Mouse (Mus musculus) lung, embryonic 14.5 days (tissue): ENCODE data around the gene Tardbp. TPM values are rescaled to one million over a fixed set of nuclear protein-coding genes. Genes with fewer than 3 reads are reported as not detected.

ENCODE experiments used
- ATAC-seq: fragments of 200-750 bp; cut with Nextera tagmentation; 2 replicates; pipeline ENCODE4 v1.8.0; 2017; ENCODE audit warnings: mild to moderate bottlenecking, moderate TSS enrichment, moderate library complexity; ENCODE audit not compliant: insufficient read depth
- DNase-seq: peaks from one replicate; pipeline ENCODE4 v3.0.0-alpha.2; 2015
- H3K27ac ChIP-seq: fragments of 300-500 bp; sonication (generic); 2 replicates; pipeline ENCODE4 v1.5.1; 2014; ENCODE audit warnings: low read depth, mild to moderate bottlenecking, moderate library complexity
- H3K27me3 ChIP-seq: fragments of 300-500 bp; sonication (generic); 2 replicates; pipeline ENCODE4 v1.6.1; 2014; ENCODE audit warnings: low read length, control low read depth; ENCODE audit not compliant: insufficient read depth
- H3K36me3 ChIP-seq: fragments of 300-500 bp; sonication (generic); 2 replicates; pipeline ENCODE4 v1.6.1; 2014; ENCODE audit warnings: control low read depth; ENCODE audit not compliant: insufficient read depth
- H3K4me1 ChIP-seq: fragments of 300-500 bp; sonication (generic); 2 replicates; pipeline ENCODE4 v1.6.1; 2014; ENCODE audit warnings: antibody characterized with exemption, control low read depth; ENCODE audit not compliant: insufficient read depth
- H3K4me2 ChIP-seq: fragments of 300-500 bp; sonication (generic); 2 replicates; pipeline ENCODE4 v1.6.1; 2014; ENCODE audit warnings: mild to moderate bottlenecking
- H3K4me3 ChIP-seq: fragments of 300-500 bp; sonication (generic); 2 replicates; pipeline ENCODE4 v1.5.1; 2014; ENCODE audit warnings: low read depth, low read length
- H3K9ac ChIP-seq: fragments of 300-500 bp; sonication (generic); 2 replicates; pipeline ENCODE4 v1.6.1; 2014
- H3K9me3 ChIP-seq: fragments of 300-500 bp; sonication (generic); 2 replicates; pipeline ENCODE4 v1.6.1; 2016; ENCODE audit warnings: low read depth, low read length, control low read depth
- CTCF ChIP-seq: IDR thresholded peaks from 2 replicates; pipeline ENCODE4 v1.5.1; 2016; ENCODE audit warnings: antibody characterized with exemption, low read depth
- WGBS: fragments of 180-500 bp; shearing (Covaris S2); extraction: QIAGEN DNeasy Blood & Tissue Kit; methylation state at CpG from one replicate; pipeline ENCODE4 v1.1.7; 2014; 5-methylcytosine and 5-hydroxymethylcytosine counted together
- polyA plus RNA-seq: library from polyadenylated mRNA; unstranded; fragments of >200 nt; fragmentation: Nextera tagmentation; extraction: Ambion mirVana; gene quantifications from 2 replicates; pipeline ENCODE4 v1.2.1, GENCODE M21; 2014

Gene Tardbp
- polyA plus RNA-seq, 1 experiment from 2014 or later: 172 TPM

- no peak for ATAC-seq
- Histone ChIP-seq H3K4me3 (peak overlapping the region; percentile 100), H3K9ac (peak overlapping the region; percentile 23; the same call in 1 of the 2 replicates), H3K4me2 (peak overlapping the region; percentile 89), H3K27ac (no peak overlapping the region), H3K27me3 (no peaks in the 10 kb centered on the region), H3K9me3 (no peaks in the 10 kb centered on the region), H3K36me3 (peaks cover 51% of the 10 kb centered on the region), H3K4me1 (peaks cover 8% of the 10 kb centered on the region; the same call in 1 of the 2 replicates)
- WGBS: 78% methylated on average over 10 of the region's 10 CpGs
- TF ChIP-seq CTCF: no peak
- no peak for DNase-seq
Measured at GRCm38 (mm10) chr4:148625010-148625409, 1.8 kb downstream of the Tardbp start.

GRCm38 (mm10) chr4:148623609-148624008 is 3.2 kb downstream of the Tardbp start:
- ATAC-seq: no peak
- H3K27ac ChIP-seq: no peak overlapping the region
- H3K27me3 ChIP-seq: no peaks in the 10 kb centered on the region
- 82% methylated on average over 4 of the region's 4 CpGs for WGBS
- TF ChIP-seq CTCF: no peak
- H3K4me2 ChIP-seq: no peak overlapping the region
- H3K9me3 ChIP-seq: no peaks in the 10 kb centered on the region
- H3K9ac ChIP-seq: no peak overlapping the region
- H3K4me3 ChIP-seq: no peak overlapping the region
- H3K4me1 ChIP-seq: peaks cover 8% of the 10 kb centered on the region; the same call in 1 of the 2 replicates
- peaks cover 65% of the 10 kb centered on the region for H3K36me3 ChIP-seq
- DNase-seq: no peak

- WGBS: 92% methylated on average over 4 of the region's 4 CpGs
Measured at GRCm38 (mm10) chr4:148622485-148622884, 4.3 kb downstream of the Tardbp start.

GRCm38 (mm10) chr4:148620718-148621117 is 6.1 kb downstream of the Tardbp start:
- 86% methylated on average over 1 of the region's 1 CpGs for WGBS
- H3K9me3 ChIP-seq: no peaks in the 10 kb centered on the region
- H3K4me2 ChIP-seq: no peak overlapping the region
- peaks cover 89% of the 10 kb centered on the region for H3K36me3 ChIP-seq
- DNase-seq (no peak), ATAC-seq (no peak)
- H3K27me3 ChIP-seq: no peaks in the 10 kb centered on the region
- H3K4me3 ChIP-seq: no peak overlapping the region
- no peak for TF ChIP-seq CTCF
- H3K27ac ChIP-seq: no peak overlapping the region
- no peak overlapping the region for H3K9ac ChIP-seq
- H3K4me1 ChIP-seq: peaks cover 8% of the 10 kb centered on the region; the same call in 1 of the 2 replicates

More at GRCm38 (mm10) chr4:148622485-148622884, 4.3 kb downstream of the Tardbp start:
- peaks cover 72% of the 10 kb centered on the region for H3K36me3 ChIP-seq
- H3K9ac ChIP-seq: no peak overlapping the region
- H3K4me1 ChIP-seq: peaks cover 8% of the 10 kb centered on the region; the same call in 1 of the 2 replicates
- H3K9me3 ChIP-seq: no peaks in the 10 kb centered on the region
- no peak for ATAC-seq
- H3K4me3 ChIP-seq: no peak overlapping the region
- no peak overlapping the region for H3K27ac ChIP-seq
- no peak for DNase-seq
- H3K4me2 ChIP-seq: no peak overlapping the region
- no peaks in the 10 kb centered on the region for H3K27me3 ChIP-seq
- no peak for TF ChIP-seq CTCF

- Histone ChIP-seq H3K4me3 (no peak overlapping the region), H3K36me3 (peaks cover 95% of the 10 kb centered on the region), H3K27ac (no peak overlapping the region), H3K9ac (no peak overlapping the region), H3K27me3 (no peaks in the 10 kb centered on the region), H3K4me2 (no peak overlapping the region), H3K9me3 (no peaks in the 10 kb centered on the region), H3K4me1 (0 out of 2 replicates have a peak, but pooled peaks cover 5% of the 10 kb centered on the region)
- no peak for DNase-seq
- 45% methylated on average over 1 of the region's 1 CpGs for WGBS
- no peak for TF ChIP-seq CTCF
- no peak for ATAC-seq
Measured at GRCm38 (mm10) chr4:148619805-148620204, 7.0 kb downstream of the Tardbp start.

GRCm38 (mm10) chr4:148613738-148614137 is 13.1 kb downstream of the Tardbp start:
- H3K9ac ChIP-seq: no peak overlapping the region
- H3K27me3 ChIP-seq: no peaks in the 10 kb centered on the region
- no peaks in the 10 kb centered on the region for H3K9me3 ChIP-seq
- H3K4me3 ChIP-seq: no peak overlapping the region
- H3K27ac ChIP-seq: no peak overlapping the region
- 79% methylated on average over 9 of the region's 9 CpGs for WGBS
- ATAC-seq (no peak), DNase-seq (no peak)
- no peaks in the 10 kb centered on the region for H3K4me1 ChIP-seq
- H3K36me3 ChIP-seq: peaks cover 66% of the 10 kb centered on the region
- TF ChIP-seq CTCF: no peak
- no peak overlapping the region for H3K4me2 ChIP-seq

GRCm38 (mm10) chr4:148612557-148612956 is 14.3 kb downstream of the Tardbp start:
- Histone ChIP-seq H3K9me3 (no peaks in the 10 kb centered on the region), H3K9ac (no peak overlapping the region), H3K4me2 (no peak overlapping the region), H3K27me3 (no peaks in the 10 kb centered on the region), H3K36me3 (peaks cover 58% of the 10 kb centered on the region), H3K4me3 (no peak overlapping the region), H3K27ac (no peak overlapping the region), H3K4me1 (no peaks in the 10 kb centered on the region)
- WGBS: 56% methylated on average over 4 of the region's 4 CpGs
- TF ChIP-seq CTCF: no peak
- DNase-seq (no peak), ATAC-seq (no peak)
